Mouse (Mus musculus) CH12.LX (cell line): ENCODE data around the gene Plpp3. TPM values are rescaled to one million over a fixed set of nuclear protein-coding genes. Genes with fewer than 3 reads are reported as not detected.

Source experiments
- DNase-seq: peaks from one replicate; pipeline ENCODE4 v3.0.0-alpha.2; 2013; ENCODE audit errors: extremely low read depth
- H3K27ac ChIP-seq: 2 replicates; pipeline ENCODE4 v1.5.1; 2012; ENCODE audit warnings: low read depth, mild to moderate bottlenecking, control low read depth, moderate library complexity; ENCODE audit not compliant: insufficient read depth
- H3K27me3 ChIP-seq: replicated peaks from 2 replicates; pipeline ENCODE3; 2012; ENCODE audit warnings: inconsistent platforms
- H3K36me3 ChIP-seq, 2 experiments: replicated peaks in 1 of 2; 2 replicates each; pipeline versions ENCODE3 to v1.6.1; 2012; ENCODE audit warnings: inconsistent platforms in 1 of 2, low read length in 1 of 2, mild to moderate bottlenecking in 1 of 2, mixed read lengths in 1 of 2, moderate library complexity in 1 of 2; ENCODE audit not compliant: control insufficient read depth in 1 of 2, insufficient read depth in 1 of 2
- H3K4me1 ChIP-seq, 2 experiments: 2 replicates each; pipeline ENCODE4 v1.6.1; 2012; ENCODE audit warnings: inconsistent platforms in 1 of 2, moderate library complexity in 1 of 2; ENCODE audit not compliant: insufficient read depth in 2 of 2, control insufficient read depth in 1 of 2
- H3K4me2 ChIP-seq: 2 replicates; pipeline ENCODE4 v1.6.1; 2012; ENCODE audit warnings: low read depth, mild to moderate bottlenecking, control low read depth; ENCODE audit not compliant: poor library complexity, insufficient read depth, severe bottlenecking
- H3K4me3 ChIP-seq, 3 experiments: fragments of 150-350 bp in 1 of 3; sonication (generic) in 1 of 3; replicated peaks in 1 of 3; 2 replicates each; pipeline versions ENCODE3 to v1.5.1; 2011 to 2012; ENCODE audit warnings: low read depth in 2 of 3, low read length in 2 of 3, mild to moderate bottlenecking in 2 of 3, moderate library complexity in 2 of 3, control low read depth in 1 of 3, improper control_type of control experiment in 1 of 3, inconsistent platforms in 1 of 3, mixed read lengths in 1 of 3; ENCODE audit not compliant: poor library complexity in 1 of 3
- H3K79me2 ChIP-seq: replicated peaks from 2 replicates; pipeline ENCODE4 v1.6.1; 2012; ENCODE audit warnings: mild to moderate bottlenecking, moderate library complexity; ENCODE audit not compliant: control insufficient read depth, poor library complexity, insufficient read depth, severe bottlenecking; ENCODE audit errors: extremely low read depth
- H3K9ac ChIP-seq: 2 replicates; pipeline ENCODE4 v1.6.1; 2012; ENCODE audit warnings: low read depth, mild to moderate bottlenecking, control low read depth, moderate library complexity; ENCODE audit not compliant: insufficient read depth
- H3K9me3 ChIP-seq: replicated peaks from 2 replicates; pipeline ENCODE3; 2012; ENCODE audit warnings: low read length, inconsistent platforms, mixed read lengths
- BHLHE40 ChIP-seq: IDR thresholded peaks from 2 replicates; pipeline ENCODE4 v1.6.1; 2011; ENCODE audit warnings: mild to moderate bottlenecking, low read depth, low read length, improper control_type of control experiment
- CHD1 ChIP-seq: IDR thresholded peaks from 2 replicates; pipeline ENCODE4 v1.6.1; 2012; ENCODE audit warnings: low read depth, low read length, improper control_type of control experiment, inconsistent platforms
- CHD2 ChIP-seq: IDR thresholded peaks from 2 replicates; pipeline ENCODE4 v1.6.1; 2011; ENCODE audit warnings: low read length, improper control_type of control experiment
- CTCF ChIP-seq, 2 experiments: IDR thresholded peaks in 1 of 2; conservative IDR thresholded peaks in 1 of 2; 2 replicates each; pipeline ENCODE4 v1.5.1; 2011 to 2012; ENCODE audit warnings: low read depth in 2 of 2, low read length in 2 of 2, improper control_type of control experiment in 1 of 2, inconsistent platforms in 1 of 2, mild to moderate bottlenecking in 1 of 2, moderate library complexity in 1 of 2
- E2F4 ChIP-seq: IDR thresholded peaks from 2 replicates; pipeline ENCODE4 v1.6.1; 2011; ENCODE audit warnings: low read depth, low read length, improper control_type of control experiment; ENCODE audit not compliant: insufficient replicate concordance
- ELF1 ChIP-seq: IDR thresholded peaks from 2 replicates; pipeline ENCODE4 v1.6.1; 2014; ENCODE audit warnings: low read depth, mild to moderate bottlenecking, inconsistent platforms, low read length, improper control_type of control experiment
- EP300 ChIP-seq: IDR thresholded peaks from 2 replicates; pipeline ENCODE4 v1.6.1; 2011; ENCODE audit warnings: low read length, improper control_type of control experiment
- HCFC1 ChIP-seq: IDR thresholded peaks from 2 replicates; pipeline ENCODE4 v1.6.1; 2012; ENCODE audit warnings: low read depth, mild to moderate bottlenecking, inconsistent platforms, low read length, improper control_type of control experiment
- JUN ChIP-seq: IDR thresholded peaks from 2 replicates; pipeline ENCODE4 v1.6.1; 2011; ENCODE audit warnings: low read depth, mild to moderate bottlenecking, low read length, improper control_type of control experiment, moderate library complexity; ENCODE audit not compliant: insufficient read depth
- MAFK ChIP-seq: IDR thresholded peaks from 2 replicates; pipeline ENCODE4 v1.6.1; 2011; ENCODE audit warnings: low read length, improper control_type of control experiment; ENCODE audit not compliant: insufficient replicate concordance
- MAX ChIP-seq: IDR thresholded peaks from 2 replicates; pipeline ENCODE4 v1.6.1; 2011; ENCODE audit warnings: low read length, improper control_type of control experiment
- MAZ ChIP-seq: IDR thresholded peaks from 2 replicates; pipeline ENCODE4 v1.6.1; 2012; ENCODE audit warnings: low read depth, mild to moderate bottlenecking, inconsistent platforms, low read length, improper control_type of control experiment, moderate library complexity
- MEF2A ChIP-seq: IDR thresholded peaks from 2 replicates; pipeline ENCODE4 v1.6.1; 2014; ENCODE audit warnings: low read depth, mild to moderate bottlenecking, inconsistent platforms, low read length, improper control_type of control experiment, borderline replicate concordance
- MXI1 ChIP-seq: IDR thresholded peaks from 2 replicates; pipeline ENCODE4 v1.6.1; 2011; ENCODE audit warnings: mild to moderate bottlenecking, low read depth, low read length, improper control_type of control experiment
- MYC ChIP-seq: IDR thresholded peaks from 2 replicates; pipeline ENCODE4 v1.6.1; 2011; ENCODE audit warnings: low read depth, mild to moderate bottlenecking, improper control_type of control experiment, low read length
- NRF1 ChIP-seq: IDR thresholded peaks from 2 replicates; pipeline ENCODE4 v1.6.1; 2014; ENCODE audit warnings: low read depth, mild to moderate bottlenecking, inconsistent platforms, low read length, improper control_type of control experiment, moderate library complexity
- PAX5 ChIP-seq: IDR thresholded peaks from 2 replicates; pipeline ENCODE4 v1.6.1; 2012; ENCODE audit warnings: low read length, inconsistent platforms, mixed read lengths
- POLR2AphosphoS2 ChIP-seq: IDR thresholded peaks from 2 replicates; pipeline ENCODE4 v1.6.1; 2011; ENCODE audit warnings: low read depth, low read length, improper control_type of control experiment
- RCOR1 ChIP-seq: conservative IDR thresholded peaks from 2 replicates; pipeline ENCODE4 v1.6.1; 2012; ENCODE audit warnings: low read depth, mild to moderate bottlenecking, inconsistent platforms, low read length, improper control_type of control experiment
- TBP ChIP-seq: conservative IDR thresholded peaks from 2 replicates; pipeline ENCODE4 v1.6.1; 2011; ENCODE audit warnings: low read depth, low read length, improper control_type of control experiment
- UBTF ChIP-seq: IDR thresholded peaks from 2 replicates; pipeline ENCODE4 v1.6.1; 2012; ENCODE audit warnings: low read depth, mild to moderate bottlenecking, inconsistent platforms, low read length, improper control_type of control experiment, moderate library complexity
- ZC3H11A ChIP-seq: IDR thresholded peaks from 2 replicates; pipeline ENCODE4 v1.6.1; 2012; ENCODE audit warnings: low read depth, mild to moderate bottlenecking, inconsistent platforms, low read length, improper control_type of control experiment
- ZKSCAN1 ChIP-seq: IDR thresholded peaks from 2 replicates; pipeline ENCODE4 v1.6.1; 2012; ENCODE audit warnings: low read depth, inconsistent platforms, low read length, improper control_type of control experiment, borderline replicate concordance
- ZNF384 ChIP-seq: IDR thresholded peaks from 2 replicates; pipeline ENCODE4 v1.6.1; 2012; ENCODE audit warnings: low read depth, low read length, improper control_type of control experiment, inconsistent platforms
- dilution Hi-C: fragments of 300-500 bp; cut with MboI; formaldehyde crosslinking; loops from 2 replicates; pipeline ENCODE4 v1.14.3; 2020; ENCODE audit warnings: low sequenced_read_pairs; ENCODE audit not compliant: extremely low pct_unique_long_range_greater_than_20kb, extremely low pct_ligation_motif_present
- in situ Hi-C: fragments of 300-500 bp; cut with MboI; formaldehyde crosslinking; loops from 3 replicates; pipeline ENCODE4 v1.14.3; 2019; ENCODE audit warnings: low sequenced_read_pairs, low pct_ligation_motif_present, low pct_unique_long_range_greater_than_20kb, mixed read lengths
- polyA plus RNA-seq: library from polyadenylated mRNA; unstranded; fragments of >175 nt; gene quantifications from 2 replicates; pipeline ENCODE4 v1.2.1, GENCODE M21; 2012; ENCODE audit warnings: low read depth; ENCODE audit not compliant: insufficient read length
- total RNA-seq, 2 experiments: library from RNA; depleted of rRNA; stranded (reverse); fragments of 300-350 nt in 1 of 2; fragments of >200 nt in 1 of 2; gene quantifications; 2 replicates each; pipeline ENCODE4 v1.2.3; 2012 to 2014

Plpp3 gene
- total and polyA plus RNA-seq, 3 experiments = 0.34 to 1.6 (median 1.2) TPM

DNA sequence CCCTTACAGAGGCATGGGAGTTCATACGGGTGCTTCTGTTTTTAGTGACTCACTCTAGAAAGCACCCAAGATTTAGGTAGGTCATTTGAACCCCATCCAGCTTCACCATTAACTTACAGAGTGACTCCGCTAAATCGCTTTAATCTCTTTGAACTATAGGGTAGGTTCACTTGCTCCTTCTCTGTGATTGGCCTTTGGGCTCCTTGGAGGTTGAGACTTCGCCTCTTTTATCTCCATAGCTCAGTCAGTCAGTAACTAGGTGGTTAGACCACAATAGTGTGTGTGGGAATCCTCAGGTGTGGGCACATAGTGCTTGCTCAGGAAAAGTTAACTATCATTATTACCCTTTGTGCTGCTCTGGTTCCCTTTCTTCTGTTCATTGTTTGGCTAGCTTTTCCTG lies 33.7 kb downstream of the Plpp3 start:
- no peak for DNase-seq

DNA sequence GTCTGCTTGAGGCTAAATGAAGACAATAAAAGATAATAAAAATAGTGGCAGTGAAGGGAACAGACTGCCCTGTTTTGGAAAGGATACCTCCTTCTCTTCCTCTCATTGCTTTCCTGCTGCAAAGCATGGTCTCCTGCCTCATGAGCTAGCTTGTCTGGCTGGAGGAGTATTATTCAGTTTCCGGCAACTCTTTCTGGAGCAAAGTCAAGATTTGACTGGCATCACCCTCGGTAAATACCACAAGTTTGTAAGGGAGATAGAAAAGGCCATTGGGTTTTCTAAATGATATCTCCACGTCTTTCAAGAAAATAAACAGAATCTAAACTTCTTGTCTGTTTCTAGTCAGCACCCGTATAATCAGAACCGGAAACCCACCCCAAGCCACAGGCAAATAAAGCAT lies 34.4 kb downstream of the Plpp3 start:
- no peak overlapping the region for H3K27ac ChIP-seq
- DNase-seq = no peak
- no peaks in the 10 kb centered on the region for H3K79me2 ChIP-seq
- H3K4me1 ChIP-seq = no peaks in the 10 kb centered on the region
- no peaks in the 10 kb centered on the region for H3K9me3 ChIP-seq
- TF ChIP-seq MEF2A (no peak), MYC (no peak), RCOR1 (no peak), JUN (no peak), CHD1 (no peak), CTCF (conservative IDR thresholded peaks at IDR 0.05 in 1 of 2, IDR thresholded peaks at IDR 0.05 in 1 of 2; ENCODE audit: low read depth in 2 of 2, low read length in 2 of 2) (no peak), TBP (no peak)
- dilution Hi-C loops = no loop called here
- peaks cover 0 to 4% of the 10 kb centered on the region in 2 experiments for H3K36me3 ChIP-seq
- no peak overlapping the region for H3K9ac ChIP-seq
- no peak overlapping the region for H3K4me2 ChIP-seq
- H3K27me3 ChIP-seq = no peaks in the 10 kb centered on the region
- H3K4me3 ChIP-seq = no peak overlapping the region
- in situ Hi-C loops = no loop called here

More for the DNA sequence above, 33.7 kb downstream of the Plpp3 start:
- Histone ChIP-seq H3K27ac (no peak overlapping the region), H3K4me1 (no peaks in the 10 kb centered on the region), H3K9ac (no peak overlapping the region), H3K9me3 (no peaks in the 10 kb centered on the region), H3K4me3 (no peak overlapping the region), H3K79me2 (no peaks in the 10 kb centered on the region), H3K27me3 (no peaks in the 10 kb centered on the region), H3K4me2 (no peak overlapping the region), H3K36me3 (peaks cover 0 to 4% of the 10 kb centered on the region in 2 experiments)
- dilution Hi-C loops = no loop called here
- TF ChIP-seq CHD2 (no peak), HCFC1 (no peak), JUN (no peak), ZNF384 (no peak), E2F4 (no peak), UBTF (no peak), BHLHE40 (no peak), TBP (no peak), ZC3H11A (no peak), MAFK (no peak), EP300 (no peak), MAZ (no peak), ZKSCAN1 (no peak), ELF1 (no peak), MXI1 (no peak), MYC (no peak), PAX5 (no peak), NRF1 (no peak), POLR2AphosphoS2 (no peak), MAX (no peak)
- in situ Hi-C loops = no loop called here
